Mouse (Mus musculus) heart, embryonic 13.5 days (tissue): Measurements from ENCODE around the gene Zhx3. TPM values are rescaled to one million over a fixed set of nuclear protein-coding genes. Genes with fewer than 3 reads are reported as not detected.

Source experiments
- ATAC-seq: fragments of 200-750 bp; cut with Nextera tagmentation; 2 replicates; pipeline ENCODE4 v1.8.0; 2017; ENCODE audit warnings: moderate TSS enrichment; ENCODE audit not compliant: insufficient number of reproducible peaks, low FRiP score, low TSS enrichment; ENCODE audit errors: extremely low read depth
- H3K27ac ChIP-seq: fragments of 300-500 bp; sonication (generic); replicated peaks from 2 replicates; pipeline ENCODE4 v1.5.1; 2015; ENCODE audit warnings: moderate library complexity, mild to moderate bottlenecking, inconsistent platforms
- H3K27me3 ChIP-seq: fragments of 300-500 bp; sonication (generic); replicated peaks from 2 replicates; pipeline ENCODE4 v1.6.1; 2015; ENCODE audit warnings: mild to moderate bottlenecking, inconsistent platforms
- H3K36me3 ChIP-seq: fragments of 300-500 bp; sonication (generic); 2 replicates; pipeline ENCODE4 v1.6.1; 2015; ENCODE audit warnings: mild to moderate bottlenecking, inconsistent platforms
- H3K4me1 ChIP-seq: fragments of 300-500 bp; sonication (generic); 2 replicates; pipeline ENCODE4 v1.6.1; 2015; ENCODE audit warnings: inconsistent platforms
- H3K4me2 ChIP-seq: fragments of 300-500 bp; sonication (generic); 2 replicates; pipeline ENCODE4 v1.6.1; 2015; ENCODE audit warnings: inconsistent platforms, mild to moderate bottlenecking, moderate library complexity
- H3K4me3 ChIP-seq: fragments of 300-500 bp; sonication (generic); 2 replicates; pipeline ENCODE4 v1.5.1; 2015; ENCODE audit warnings: moderate library complexity, mild to moderate bottlenecking, inconsistent platforms
- H3K9ac ChIP-seq: fragments of 300-500 bp; sonication (generic); 2 replicates; pipeline ENCODE4 v1.6.1; 2015; ENCODE audit warnings: inconsistent platforms, mild to moderate bottlenecking, moderate library complexity
- H3K9me3 ChIP-seq: fragments of 300-500 bp; sonication (generic); 2 replicates; pipeline ENCODE4 v1.6.1; 2016; ENCODE audit warnings: inconsistent platforms
- WGBS: fragments of 180-500 bp; shearing (Covaris S2); methylation state at CpG from one replicate; pipeline ENCODE4 v1.1.7; 2015; ENCODE audit warnings: mixed read lengths; 5-methylcytosine and 5-hydroxymethylcytosine counted together
- polyA plus RNA-seq: library from polyadenylated mRNA; unstranded; fragments of >200 nt; fragmentation: Nextera tagmentation; extraction: Ambion mirVana; gene quantifications from 2 replicates; pipeline ENCODE4 v1.2.1, GENCODE M21; 2015

The Zhx3 gene
- polyA plus RNA-seq, 1 experiment from 2014 or later: 6.8 TPM

DNA sequence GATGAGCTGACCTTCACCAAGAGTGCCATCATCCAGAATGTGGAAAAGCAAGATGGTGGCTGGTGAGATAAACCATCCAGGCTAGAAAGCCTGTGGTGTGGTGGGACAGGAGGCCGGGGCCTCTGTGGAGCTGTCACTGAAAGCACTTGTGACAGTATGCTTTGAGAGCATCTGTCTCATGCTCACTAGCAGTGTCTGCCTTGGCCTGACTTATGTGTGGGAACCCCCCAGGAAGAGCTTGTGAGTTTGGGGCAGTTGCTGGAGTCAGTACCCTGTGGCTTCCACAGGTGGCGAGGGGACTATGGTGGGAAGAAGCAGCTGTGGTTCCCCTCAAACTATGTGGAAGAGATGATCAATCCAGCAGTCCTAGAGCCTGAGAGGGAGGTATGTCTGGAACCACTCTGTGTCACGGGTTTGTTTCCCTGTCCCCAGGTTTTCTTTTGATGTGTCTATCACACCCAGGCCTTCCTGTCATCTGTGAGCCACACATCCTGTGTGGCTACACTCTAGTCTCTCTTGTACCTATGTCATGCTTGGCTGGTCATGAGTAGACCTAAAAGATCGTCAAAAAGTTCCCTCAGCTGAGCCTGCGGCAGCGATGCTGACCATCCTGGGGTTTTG, 116.1 kb downstream of the Zhx3 start:
- ATAC-seq: no peak
- no peaks in the 10 kb centered on the region for H3K27me3 ChIP-seq
- H3K9me3 ChIP-seq: no peaks in the 10 kb centered on the region
- peaks cover 100% of the 10 kb centered on the region for H3K36me3 ChIP-seq
- no peaks in the 10 kb centered on the region for H3K4me1 ChIP-seq
- no peak overlapping the region for H3K4me2 ChIP-seq
- H3K9ac ChIP-seq: no peak overlapping the region
- no peak overlapping the region for H3K27ac ChIP-seq
- H3K4me3 ChIP-seq: no peak overlapping the region
- WGBS: 79% methylated on average over 6 of the region's 6 CpGs

DNA sequence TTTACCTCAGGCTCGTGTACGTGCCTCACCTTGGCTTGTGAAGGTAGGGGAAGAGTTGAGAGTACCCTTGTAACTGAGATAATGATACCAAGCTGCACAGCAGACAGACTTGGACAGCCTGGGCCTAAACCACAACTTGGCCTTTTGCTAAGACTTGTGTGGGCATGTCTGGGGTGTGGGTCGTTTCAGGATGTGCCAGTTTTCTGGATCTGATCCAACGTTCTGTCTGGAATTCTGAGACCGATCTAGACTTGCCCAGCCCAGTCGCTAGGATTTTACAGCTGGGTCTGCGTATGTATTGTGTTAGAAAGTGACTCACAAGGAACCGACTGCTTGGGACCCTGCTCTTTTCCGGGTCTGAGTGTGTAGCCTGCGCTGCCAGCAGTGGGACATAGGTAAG, 125.7 kb downstream of the Zhx3 start:
- H3K27me3 ChIP-seq: no peaks in the 10 kb centered on the region
- no peak overlapping the region for H3K27ac ChIP-seq
- H3K9me3 ChIP-seq: no peaks in the 10 kb centered on the region
- H3K4me2 ChIP-seq: no peak overlapping the region
- H3K9ac ChIP-seq: no peak overlapping the region
- WGBS: 80% methylated on average over 10 of the region's 10 CpGs
- H3K4me3 ChIP-seq: no peak overlapping the region
- peaks cover 49% of the 10 kb centered on the region for H3K4me1 ChIP-seq
- no peak for ATAC-seq
- H3K36me3 ChIP-seq: peaks cover 60% of the 10 kb centered on the region

DNA sequence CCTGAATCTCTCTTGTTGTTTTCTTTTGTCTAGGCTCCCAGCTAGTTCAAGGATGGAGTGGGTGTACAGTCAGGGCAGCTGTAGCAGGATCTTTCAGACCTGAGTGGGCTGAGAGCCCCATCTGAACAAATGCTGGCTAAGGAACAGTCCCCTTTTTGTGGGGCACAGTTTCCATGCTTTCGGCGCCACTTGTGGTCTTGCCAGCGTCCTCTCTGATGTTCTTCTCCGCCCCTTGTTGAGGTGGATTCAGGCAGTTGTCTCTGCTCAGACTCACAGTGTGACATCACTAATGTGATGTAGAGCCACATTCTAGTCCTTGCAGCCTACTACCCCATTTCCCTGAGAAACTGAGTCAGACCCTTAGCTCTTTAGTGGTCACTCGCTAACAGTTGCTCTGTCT, 126.2 kb downstream of the Zhx3 start:
- H3K27ac ChIP-seq: no peak overlapping the region
- H3K27me3 ChIP-seq: no peaks in the 10 kb centered on the region
- no peak overlapping the region for H3K9ac ChIP-seq
- ATAC-seq: no peak
- no peaks in the 10 kb centered on the region for H3K9me3 ChIP-seq
- H3K4me1 ChIP-seq: peaks cover 53% of the 10 kb centered on the region
- no peak overlapping the region for H3K4me3 ChIP-seq
- H3K4me2 ChIP-seq: no peak overlapping the region
- peaks cover 55% of the 10 kb centered on the region for H3K36me3 ChIP-seq
- WGBS: 90% methylated on average over 5 of the region's 5 CpGs

DNA sequence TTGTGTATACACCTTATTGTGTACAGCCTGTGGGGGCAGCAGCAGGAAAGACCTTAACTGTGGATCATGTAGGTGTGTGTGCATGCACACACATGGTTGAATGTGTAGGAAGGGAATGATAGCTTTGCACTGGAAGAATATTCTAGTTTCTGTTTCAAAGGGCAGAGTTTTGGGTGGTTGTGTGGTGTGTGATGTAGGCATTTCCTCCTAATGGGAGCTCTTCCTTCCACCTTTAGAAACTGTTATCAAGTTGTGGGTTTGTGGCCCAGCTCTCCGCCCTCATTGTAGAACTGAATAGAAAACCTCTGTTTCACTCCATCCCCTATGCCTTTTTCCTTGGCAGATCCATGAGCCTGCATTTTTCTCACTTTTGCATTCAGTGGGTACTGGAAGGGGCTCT, 127.3 kb downstream of the Zhx3 start:
- H3K27me3 ChIP-seq: no peaks in the 10 kb centered on the region
- H3K4me1 ChIP-seq: peaks cover 65% of the 10 kb centered on the region
- peaks cover 44% of the 10 kb centered on the region for H3K36me3 ChIP-seq
- H3K9ac ChIP-seq: no peak overlapping the region
- no peak for ATAC-seq
- H3K4me2 ChIP-seq: no peak overlapping the region
- no peak overlapping the region for H3K4me3 ChIP-seq
- peak overlapping the region; percentile 79 for H3K27ac ChIP-seq
- WGBS: 77% methylated on average over 1 of the region's 1 CpGs
- no peaks in the 10 kb centered on the region for H3K9me3 ChIP-seq

DNA sequence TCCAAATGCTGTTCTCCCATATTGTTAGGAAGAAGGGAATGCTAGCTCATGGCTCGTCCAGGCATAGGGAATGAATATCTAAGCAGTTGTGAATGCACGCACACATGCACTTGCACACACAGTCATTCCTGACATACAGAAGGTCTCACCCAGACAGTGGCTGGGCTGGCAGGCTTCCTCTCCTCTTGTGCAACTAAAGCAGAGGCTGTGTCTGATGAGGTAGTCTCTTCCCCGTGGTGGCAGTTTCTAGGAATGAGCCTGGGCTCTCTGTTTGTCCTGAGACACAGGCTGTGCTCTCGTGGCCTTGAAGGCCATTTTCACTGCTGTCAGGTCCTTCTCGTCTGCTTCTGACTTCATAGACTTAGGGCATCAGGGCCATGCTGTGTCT, 128.0 kb downstream of the Zhx3 start:
- H3K9ac ChIP-seq: 0 out of 2 replicates have a peak overlapping the region, but pooled peaks have one; percentile 8
- no peak for ATAC-seq
- peak overlapping the region; percentile 79 for H3K27ac ChIP-seq
- 61% methylated on average over 5 of the region's 5 CpGs for WGBS
- no peaks in the 10 kb centered on the region for H3K9me3 ChIP-seq
- no peak overlapping the region for H3K4me3 ChIP-seq
- no peaks in the 10 kb centered on the region for H3K27me3 ChIP-seq
- peaks cover 37% of the 10 kb centered on the region for H3K36me3 ChIP-seq
- peaks cover 72% of the 10 kb centered on the region for H3K4me1 ChIP-seq
- H3K4me2 ChIP-seq: no peak overlapping the region

DNA sequence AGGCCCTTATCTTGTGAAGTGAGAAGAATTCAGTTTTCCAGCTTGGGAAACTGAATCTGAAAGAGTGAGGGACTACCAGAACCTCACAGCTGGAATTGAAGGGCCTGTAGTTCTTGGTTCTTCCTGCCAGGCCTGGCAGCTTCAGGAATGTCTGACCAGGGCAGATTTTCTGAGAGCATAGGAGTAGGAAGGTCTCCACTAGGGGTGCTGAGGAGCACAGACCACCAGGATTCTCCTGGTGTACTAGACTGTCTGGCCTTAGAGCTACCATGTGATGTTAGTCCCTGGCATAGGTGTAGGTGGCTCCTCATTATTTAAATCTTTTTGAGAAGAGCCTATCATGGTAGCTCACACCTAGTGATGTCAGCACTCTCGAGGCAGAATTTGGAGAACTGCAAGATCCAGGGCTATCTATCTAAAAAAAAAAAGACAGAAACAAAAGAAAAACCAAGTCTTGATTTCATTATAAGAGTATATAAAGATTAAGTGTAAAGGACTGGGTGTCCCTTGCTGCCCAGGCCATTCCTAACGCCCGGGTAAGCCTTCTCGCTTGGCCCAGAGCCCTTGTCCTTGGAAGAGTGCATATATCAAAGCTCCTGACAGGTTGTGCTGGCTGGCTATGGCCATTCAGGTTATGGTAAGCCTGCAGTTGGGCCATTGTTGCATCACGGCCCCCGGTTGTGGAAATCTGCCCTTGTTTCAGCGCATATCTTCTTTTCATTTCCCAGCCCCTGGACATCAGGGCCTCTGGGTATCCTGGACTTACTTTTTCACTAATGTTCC, 128.6 kb downstream of the Zhx3 start:
- peaks cover 31% of the 10 kb centered on the region for H3K36me3 ChIP-seq
- peaks cover 78% of the 10 kb centered on the region for H3K4me1 ChIP-seq
- WGBS: 78% methylated on average over 7 of the region's 7 CpGs
- no peak overlapping the region for H3K4me3 ChIP-seq
- no peak for ATAC-seq
- no peak overlapping the region for H3K9ac ChIP-seq
- H3K27ac ChIP-seq: peak overlapping the region; percentile 79
- no peaks in the 10 kb centered on the region for H3K27me3 ChIP-seq
- H3K9me3 ChIP-seq: no peaks in the 10 kb centered on the region
- H3K4me2 ChIP-seq: no peak overlapping the region

DNA sequence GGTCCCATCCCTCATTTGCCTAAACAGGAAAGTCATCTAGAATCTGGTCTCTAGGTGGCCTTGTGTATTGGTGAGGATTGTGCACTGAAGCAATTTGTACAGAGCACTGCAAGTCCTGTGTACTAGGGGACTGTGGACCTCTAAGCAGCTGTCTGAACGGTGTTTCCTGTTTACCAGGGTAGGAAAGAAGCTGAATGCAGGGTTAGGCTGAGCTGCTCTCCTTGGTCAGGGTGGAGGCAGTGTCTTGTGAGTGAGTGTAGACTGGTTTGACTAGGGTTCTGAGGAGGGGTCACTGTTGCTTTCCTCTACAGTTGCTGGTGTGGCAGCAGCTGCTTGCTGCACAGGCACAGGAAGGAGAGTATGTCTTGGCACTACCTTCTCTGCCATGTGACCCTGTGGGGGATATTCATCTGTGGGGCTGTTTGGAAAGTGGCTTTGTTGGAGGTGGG, 130.6 kb downstream of the Zhx3 start:
- peaks cover 97% of the 10 kb centered on the region for H3K4me1 ChIP-seq

DNA sequence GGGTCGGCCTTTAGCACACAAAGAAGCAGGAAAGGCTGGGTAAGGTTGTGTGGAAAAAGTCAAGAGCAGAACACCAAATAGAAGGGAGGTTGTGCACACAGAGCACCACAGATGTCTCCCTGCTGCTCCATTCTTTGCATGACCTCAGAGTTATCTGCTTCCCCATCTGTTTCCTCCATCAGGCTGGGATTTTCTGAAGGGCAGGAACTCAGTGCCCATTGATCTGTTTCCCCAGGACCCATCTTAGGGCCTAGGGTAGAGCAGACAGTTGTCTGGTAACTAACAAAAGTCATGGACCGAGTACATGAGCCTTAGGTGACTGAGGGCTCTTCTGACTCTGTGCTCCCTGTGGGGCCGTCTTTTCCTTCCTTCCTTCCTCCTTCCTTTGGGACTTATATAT, 131.2 kb downstream of the Zhx3 start:
- WGBS: 56% methylated on average over 3 of the region's 3 CpGs
- Histone ChIP-seq H3K4me1 (peaks cover 99% of the 10 kb centered on the region), H3K27me3 (no peaks in the 10 kb centered on the region), H3K9ac (no peak overlapping the region), H3K27ac (peak overlapping the region; percentile 79), H3K4me2 (no peak overlapping the region), H3K4me3 (no peak overlapping the region), H3K9me3 (no peaks in the 10 kb centered on the region), H3K36me3 (peaks cover 25% of the 10 kb centered on the region)
- ATAC-seq: no peak

More for the DNA sequence above, 130.6 kb downstream of the Zhx3 start:
- no peak for ATAC-seq
- WGBS: 57% methylated on average over 1 of the region's 1 CpGs
- Histone ChIP-seq H3K36me3 (peaks cover 25% of the 10 kb centered on the region), H3K9me3 (no peaks in the 10 kb centered on the region), H3K27ac (peak overlapping the region; percentile 79), H3K27me3 (no peaks in the 10 kb centered on the region), H3K4me3 (no peak overlapping the region), H3K9ac (0 out of 2 replicates have a peak overlapping the region, but pooled peaks have one; percentile 14), H3K4me2 (no peak overlapping the region)

DNA sequence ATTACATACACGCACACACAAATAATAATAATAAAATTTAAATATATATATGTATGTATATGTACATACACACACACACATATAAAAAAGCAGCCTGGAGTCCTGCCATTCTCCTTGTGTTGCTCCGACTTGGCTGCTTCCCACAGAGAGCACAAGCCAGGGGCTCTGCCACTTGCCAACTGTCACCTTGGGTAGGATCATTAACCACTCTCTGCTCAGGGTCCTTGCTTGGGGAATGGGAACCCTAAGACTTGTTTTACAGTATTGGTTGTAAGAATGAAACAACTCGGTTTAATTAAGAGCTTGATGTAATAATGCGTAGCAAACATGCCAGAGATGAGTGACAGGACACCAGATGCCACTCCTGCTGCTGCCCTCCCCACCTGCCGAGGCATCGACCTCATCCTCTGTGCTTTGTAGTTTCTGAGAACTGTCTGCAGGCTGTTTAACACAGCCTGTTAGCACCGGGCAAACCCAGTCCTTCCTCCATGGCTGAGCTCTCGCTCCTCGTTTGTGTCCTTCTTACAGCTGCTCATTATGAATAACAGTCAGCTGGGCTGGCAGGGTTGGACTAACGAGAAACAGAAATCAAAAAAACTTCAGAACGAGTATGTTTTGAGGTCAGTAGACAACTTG, 132.2 kb downstream of the Zhx3 start:
- no peak overlapping the region for H3K9ac ChIP-seq
- peaks cover 99% of the 10 kb centered on the region for H3K4me1 ChIP-seq
- ATAC-seq: no peak
- H3K9me3 ChIP-seq: no peaks in the 10 kb centered on the region
- H3K36me3 ChIP-seq: peaks cover 33% of the 10 kb centered on the region
- H3K4me3 ChIP-seq: no peak overlapping the region
- H3K27ac ChIP-seq: peak overlapping the region; percentile 79
- no peaks in the 10 kb centered on the region for H3K27me3 ChIP-seq
- WGBS: 68% methylated on average over 11 of the region's 11 CpGs
- no peak overlapping the region for H3K4me2 ChIP-seq

DNA sequence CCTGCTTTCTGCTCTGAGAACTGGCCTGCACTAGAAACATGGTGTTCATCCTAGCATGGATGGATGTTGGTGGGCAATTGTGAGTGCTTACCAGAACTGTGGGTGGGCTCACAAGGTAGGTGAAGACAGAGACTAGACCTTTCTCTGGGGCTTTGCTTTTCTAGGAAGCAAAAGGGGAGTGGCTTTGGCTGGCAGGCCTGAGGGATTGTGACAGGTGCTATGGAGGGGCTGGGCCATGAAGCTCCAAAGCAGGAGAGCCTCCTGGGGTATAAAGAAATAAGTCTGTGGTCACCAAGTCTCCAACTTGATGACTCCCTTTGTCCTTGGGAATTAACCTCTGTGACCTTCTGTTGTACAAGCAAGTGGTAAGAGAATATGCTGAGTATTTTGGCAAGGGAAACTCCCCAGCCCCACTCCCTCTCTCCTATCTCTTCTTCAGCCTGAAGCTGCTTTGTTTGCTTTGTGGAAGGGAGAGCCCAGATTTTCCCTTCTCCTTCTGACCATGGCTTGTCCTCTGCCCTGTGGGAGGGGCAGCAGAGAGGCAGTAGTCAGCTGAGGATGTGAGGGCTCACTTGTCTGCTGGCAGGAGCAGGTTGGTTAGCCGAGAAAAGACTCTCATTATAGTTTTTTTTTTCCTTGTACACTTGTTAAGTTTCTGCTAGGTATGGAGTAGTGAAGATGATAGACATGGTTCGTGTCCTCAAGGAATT, 133.0 kb downstream of the Zhx3 start:
- Histone ChIP-seq H3K9me3 (no peaks in the 10 kb centered on the region), H3K4me2 (no peak overlapping the region), H3K9ac (peak overlapping the region; percentile 44; the same call in 1 of the 2 replicates), H3K27me3 (no peaks in the 10 kb centered on the region), H3K4me3 (no peak overlapping the region), H3K4me1 (peaks cover 99% of the 10 kb centered on the region), H3K27ac (peak overlapping the region; percentile 79), H3K36me3 (peaks cover 41% of the 10 kb centered on the region)
- 39% methylated on average over 2 of the region's 2 CpGs for WGBS
- ATAC-seq: no peak

DNA sequence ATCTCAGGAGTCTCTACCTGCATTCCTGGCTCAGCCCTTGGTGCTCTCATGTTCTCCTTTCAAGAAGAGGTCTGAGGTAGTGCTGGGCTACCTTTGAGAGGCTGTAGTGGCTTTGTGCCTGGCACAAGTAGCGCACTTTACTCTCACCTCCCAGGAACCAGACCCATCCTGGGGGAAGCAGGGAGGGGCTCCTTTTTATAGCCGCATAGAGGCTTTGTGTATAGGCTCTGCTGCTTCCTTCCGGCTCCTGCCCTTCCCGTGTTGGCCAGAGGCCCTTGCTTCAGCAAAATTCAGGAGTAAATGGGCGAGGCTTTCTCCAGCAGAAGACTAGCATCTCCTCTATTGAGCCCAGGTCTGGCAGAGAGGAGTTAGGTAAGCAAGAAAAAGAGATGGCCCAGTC, 134.4 kb downstream of the Zhx3 start:
- Histone ChIP-seq H3K4me3 (no peak overlapping the region), H3K4me1 (peaks cover 99% of the 10 kb centered on the region), H3K27me3 (no peaks in the 10 kb centered on the region), H3K9me3 (no peaks in the 10 kb centered on the region), H3K36me3 (peaks cover 54% of the 10 kb centered on the region), H3K27ac (peak overlapping the region; percentile 48; the same call in 1 of the 2 replicates), H3K4me2 (no peak overlapping the region), H3K9ac (0 out of 2 replicates have a peak overlapping the region, but pooled peaks have one; percentile 14)
- no peak for ATAC-seq
- 46% methylated on average over 5 of the region's 5 CpGs for WGBS
